Mouse (Mus musculus): ENCODE measurements around the gene Arhgap40. TPM values are rescaled to one million over a fixed set of nuclear protein-coding genes. Genes with fewer than 3 reads are reported as not detected.
A peak's percentile ranks its signal among the peaks of the same experiment; 100 is the strongest.

Gene Arhgap40
- polyA plus RNA-seq, 1 experiment from 2014 or later = not detected

DNA sequence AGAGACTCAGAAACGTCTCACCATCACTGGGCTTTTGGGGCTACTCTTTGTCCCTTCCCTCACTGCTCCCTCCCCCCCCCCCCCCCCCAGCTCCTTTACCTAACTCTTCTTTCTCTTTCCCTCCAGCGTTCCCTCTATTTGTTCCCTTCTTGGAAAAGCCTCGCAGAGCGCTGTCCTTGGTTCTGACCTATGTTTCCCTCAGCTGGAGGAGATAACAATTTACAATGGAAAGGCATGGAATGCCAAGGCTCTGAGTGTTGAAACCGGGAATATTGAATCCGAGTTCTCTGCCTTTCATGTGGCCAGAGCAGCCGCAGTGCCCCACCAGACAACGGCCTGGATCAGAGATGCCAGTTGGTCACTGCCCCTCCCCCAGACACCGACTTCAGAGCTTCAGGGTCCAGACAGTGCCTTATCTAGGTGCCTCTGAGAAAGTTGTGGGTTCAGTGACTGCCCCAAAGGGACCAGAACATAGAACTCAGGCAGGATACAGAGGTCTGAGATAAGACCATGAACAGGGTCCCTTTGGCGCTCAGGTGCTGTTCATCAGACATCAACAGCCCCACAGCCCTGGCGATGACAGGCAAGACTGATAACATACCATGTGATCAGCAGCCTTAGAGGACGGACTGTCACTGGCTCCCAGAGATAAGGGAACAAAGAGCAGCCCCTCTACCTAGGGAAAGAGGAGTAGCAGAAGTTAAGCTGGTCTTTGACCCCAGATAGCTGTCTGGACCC is 72.2 kb downstream of the Arhgap40 start:
- Histone ChIP-seq H3K27me3 (ENCODE audit: control insufficient read depth, insufficient read depth, low read length) (peaks cover 8% of the 10 kb centered on the region; the same call in 1 of the 2 replicates), H3K9me3 (replicated peaks; ENCODE audit: control insufficient read depth, low read length) (no peaks in the 10 kb centered on the region), H3K9ac (ENCODE audit: low read depth, low read length) (no peak overlapping the region), H3K36me3 (ENCODE audit: control insufficient read depth, insufficient read depth, low read length) (no peaks in the 10 kb centered on the region), H3K4me1 (ENCODE audit: control insufficient read depth, insufficient read depth, low read length) (peaks cover 6% of the 10 kb centered on the region; the same call in 1 of the 2 replicates), H3K27ac (ENCODE audit: low read depth, low read length) (no peak overlapping the region), H3K4me2 (no peak overlapping the region; the same call in 1 of the 2 replicates), H3K4me3 (ENCODE audit: low read depth, low read length) (no peak overlapping the region)
- ATAC-seq (replicated peaks; ENCODE audit: insufficient number of reproducible peaks, low FRiP score, low TSS enrichment) = peak; percentile 89
- WGBS (ENCODE audit: insufficient replicate concordance) = 4% methylated on average over 12 of the region's 12 CpGs

GRCm38 (mm10) chr2:158588524-158589271 is 76.1 kb downstream of the Arhgap40 start:
- Histone ChIP-seq H3K4me3 (ENCODE audit: low read depth, low read length) (no peak overlapping the region), H3K27ac (ENCODE audit: low read depth, low read length) (no peak overlapping the region), H3K9me3 (replicated peaks; ENCODE audit: control insufficient read depth, low read length) (no peaks in the 10 kb centered on the region), H3K4me2 (no peak overlapping the region), H3K36me3 (ENCODE audit: control insufficient read depth, insufficient read depth, low read length) (no peaks in the 10 kb centered on the region), H3K27me3 (ENCODE audit: control insufficient read depth, insufficient read depth, low read length) (0 out of 2 replicates have a peak, but pooled peaks cover 4% of the 10 kb centered on the region), H3K9ac (ENCODE audit: low read depth, low read length) (no peak overlapping the region), H3K4me1 (ENCODE audit: control insufficient read depth, insufficient read depth, low read length) (peaks cover 6% of the 10 kb centered on the region; the same call in 1 of the 2 replicates)
- ATAC-seq (replicated peaks; ENCODE audit: insufficient number of reproducible peaks, low FRiP score, low TSS enrichment) = no peak
- 60% methylated on average over 8 of the region's 8 CpGs for WGBS (ENCODE audit: insufficient replicate concordance)

DNA sequence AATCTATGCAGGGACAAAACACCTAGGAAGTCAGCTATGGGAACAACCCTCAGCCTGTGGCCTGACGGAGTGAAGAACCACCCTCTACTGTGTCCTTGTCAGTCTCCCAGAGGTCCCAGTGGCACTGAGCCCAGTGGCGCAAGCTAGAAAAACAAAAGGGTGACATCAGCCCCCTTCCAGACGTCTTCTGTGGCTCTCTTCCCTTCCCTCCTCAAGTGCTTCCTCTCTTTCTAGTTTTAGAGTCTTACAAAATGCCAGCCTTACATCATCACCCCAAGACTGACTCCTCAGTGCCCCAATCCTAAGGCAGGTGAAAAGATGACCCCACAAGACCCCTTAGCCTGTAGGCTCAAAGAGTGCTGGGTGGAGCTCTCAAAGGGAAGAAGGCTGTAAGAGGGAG is 77.9 kb downstream of the Arhgap40 start:
- no peak for ATAC-seq (replicated peaks; ENCODE audit: insufficient number of reproducible peaks, low FRiP score, low TSS enrichment)

DNA sequence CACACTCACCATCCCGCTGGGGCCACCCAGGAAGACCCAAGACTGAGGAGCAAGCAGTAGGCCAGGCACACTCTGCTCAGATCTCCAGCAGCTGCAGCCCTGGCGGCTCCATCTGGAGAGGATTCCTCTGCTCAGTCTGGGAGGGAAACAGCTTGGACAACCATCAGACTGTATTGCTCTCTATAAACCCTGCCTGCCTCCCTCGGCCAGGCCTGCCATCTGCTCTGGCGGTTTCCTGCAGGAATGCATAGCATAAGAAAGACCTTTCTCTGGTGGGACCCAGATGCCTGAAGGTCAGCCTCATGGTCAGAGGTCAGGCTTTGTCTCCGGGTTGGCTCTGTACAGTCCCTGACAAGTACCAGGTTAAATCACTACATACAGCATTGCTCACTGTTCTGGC is 78.7 kb downstream of the Arhgap40 start:
- Histone ChIP-seq H3K9ac (ENCODE audit: low read depth, low read length) (no peak overlapping the region), H3K27me3 (ENCODE audit: control insufficient read depth, insufficient read depth, low read length) (peaks cover 14% of the 10 kb centered on the region), H3K36me3 (ENCODE audit: control insufficient read depth, insufficient read depth, low read length) (no peaks in the 10 kb centered on the region), H3K4me2 (no peak overlapping the region), H3K4me1 (ENCODE audit: control insufficient read depth, insufficient read depth, low read length) (no peaks in the 10 kb centered on the region), H3K9me3 (replicated peaks; ENCODE audit: control insufficient read depth, low read length) (no peaks in the 10 kb centered on the region), H3K4me3 (ENCODE audit: low read depth, low read length) (no peak overlapping the region), H3K27ac (ENCODE audit: low read depth, low read length) (no peak overlapping the region)
- WGBS (ENCODE audit: insufficient replicate concordance) = 43% methylated on average over 5 of the region's 5 CpGs
- no peak for ATAC-seq (replicated peaks; ENCODE audit: insufficient number of reproducible peaks, low FRiP score, low TSS enrichment)

More for the DNA sequence above, 77.9 kb downstream of the Arhgap40 start:
- Histone ChIP-seq H3K27me3 (ENCODE audit: control insufficient read depth, insufficient read depth, low read length) (peaks cover 10% of the 10 kb centered on the region), H3K27ac (ENCODE audit: low read depth, low read length) (no peak overlapping the region), H3K4me2 (no peak overlapping the region), H3K36me3 (ENCODE audit: control insufficient read depth, insufficient read depth, low read length) (no peaks in the 10 kb centered on the region), H3K4me1 (ENCODE audit: control insufficient read depth, insufficient read depth, low read length) (no peaks in the 10 kb centered on the region), H3K9ac (ENCODE audit: low read depth, low read length) (no peak overlapping the region), H3K4me3 (ENCODE audit: low read depth, low read length) (no peak overlapping the region), H3K9me3 (replicated peaks; ENCODE audit: control insufficient read depth, low read length) (no peaks in the 10 kb centered on the region)
- 58% methylated on average over 3 of the region's 3 CpGs for WGBS (ENCODE audit: insufficient replicate concordance)

DNA sequence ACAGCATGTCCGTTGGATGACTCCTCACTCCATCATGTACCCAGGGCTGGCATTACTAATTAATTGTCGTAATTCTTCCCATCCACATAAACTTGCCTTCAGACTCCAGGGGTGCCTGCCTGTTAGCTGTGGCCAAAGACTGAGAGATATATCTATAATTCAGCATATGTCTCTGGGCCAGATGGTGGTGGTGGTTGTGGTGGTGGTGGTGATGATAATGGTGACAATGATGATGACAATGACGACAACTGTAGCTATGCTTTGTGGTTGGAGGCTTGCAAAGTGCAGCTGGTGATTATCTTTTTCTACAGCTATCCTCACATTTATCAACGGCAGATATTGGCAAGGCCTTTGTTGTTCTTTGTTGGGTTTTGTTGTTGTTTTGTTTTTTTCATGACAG is 80.8 kb downstream of the Arhgap40 start:
- no peaks in the 10 kb centered on the region for H3K4me1 ChIP-seq (ENCODE audit: control insufficient read depth, insufficient read depth, low read length)
- no peak overlapping the region for H3K4me2 ChIP-seq
- no peaks in the 10 kb centered on the region for H3K36me3 ChIP-seq (ENCODE audit: control insufficient read depth, insufficient read depth, low read length)
- H3K27me3 ChIP-seq (ENCODE audit: control insufficient read depth, insufficient read depth, low read length) = peaks cover 13% of the 10 kb centered on the region
- no peak for ATAC-seq (replicated peaks; ENCODE audit: insufficient number of reproducible peaks, low FRiP score, low TSS enrichment)
- H3K4me3 ChIP-seq (ENCODE audit: low read depth, low read length) = no peak overlapping the region
- no peak overlapping the region for H3K9ac ChIP-seq (ENCODE audit: low read depth, low read length)
- 73% methylated on average over 4 of the region's 4 CpGs for WGBS (ENCODE audit: insufficient replicate concordance)
- H3K27ac ChIP-seq (ENCODE audit: low read depth, low read length) = no peak overlapping the region
- no peaks in the 10 kb centered on the region for H3K9me3 ChIP-seq (replicated peaks; ENCODE audit: control insufficient read depth, low read length)

GRCm38 (mm10) chr2:158595103-158595502 is 82.5 kb downstream of the Arhgap40 start:
- no peak overlapping the region for H3K9ac ChIP-seq (ENCODE audit: low read depth, low read length)
- peaks cover 12% of the 10 kb centered on the region for H3K27me3 ChIP-seq (ENCODE audit: control insufficient read depth, insufficient read depth, low read length)
- no peak for ATAC-seq (replicated peaks; ENCODE audit: insufficient number of reproducible peaks, low FRiP score, low TSS enrichment)
- H3K4me3 ChIP-seq (ENCODE audit: low read depth, low read length) = no peak overlapping the region
- H3K9me3 ChIP-seq (replicated peaks; ENCODE audit: control insufficient read depth, low read length) = no peaks in the 10 kb centered on the region
- H3K36me3 ChIP-seq (ENCODE audit: control insufficient read depth, insufficient read depth, low read length) = no peaks in the 10 kb centered on the region
- no peak overlapping the region for H3K4me2 ChIP-seq
- no peaks in the 10 kb centered on the region for H3K4me1 ChIP-seq (ENCODE audit: control insufficient read depth, insufficient read depth, low read length)
- 2% methylated on average over 12 of the region's 12 CpGs for WGBS (ENCODE audit: insufficient replicate concordance)
- no peak overlapping the region for H3K27ac ChIP-seq (ENCODE audit: low read depth, low read length)

- H3K4me1 ChIP-seq (ENCODE audit: control insufficient read depth, insufficient read depth, low read length) = no peaks in the 10 kb centered on the region
- no peak for ATAC-seq (replicated peaks; ENCODE audit: insufficient number of reproducible peaks, low FRiP score, low TSS enrichment)
- H3K4me3 ChIP-seq (ENCODE audit: low read depth, low read length) = no peak overlapping the region
- no peak overlapping the region for H3K4me2 ChIP-seq
- 23% methylated on average over 7 of the region's 7 CpGs for whole genome bisulfite sequencing (ENCODE audit: insufficient replicate concordance)
- no peaks in the 10 kb centered on the region for H3K9me3 ChIP-seq (replicated peaks; ENCODE audit: control insufficient read depth, low read length)
- H3K27ac ChIP-seq (ENCODE audit: low read depth, low read length) = no peak overlapping the region
- no peaks in the 10 kb centered on the region for H3K36me3 ChIP-seq (ENCODE audit: control insufficient read depth, insufficient read depth, low read length)
- peaks cover 12% of the 10 kb centered on the region for H3K27me3 ChIP-seq (ENCODE audit: control insufficient read depth, insufficient read depth, low read length)
- no peak overlapping the region for H3K9ac ChIP-seq (ENCODE audit: low read depth, low read length)
Measured at GRCm38 (mm10) chr2:158595577-158595976, 83.0 kb downstream of the Arhgap40 start.

GRCm38 (mm10) chr2:158596803-158597202 is 84.2 kb downstream of the Arhgap40 start:
- no peak overlapping the region for H3K27ac ChIP-seq (ENCODE audit: low read depth, low read length)
- 39% methylated on average over 1 of the region's 1 CpGs for WGBS (ENCODE audit: insufficient replicate concordance)
- ATAC-seq (replicated peaks; ENCODE audit: insufficient number of reproducible peaks, low FRiP score, low TSS enrichment) = no peak
- H3K4me2 ChIP-seq = no peak overlapping the region
- no peaks in the 10 kb centered on the region for H3K9me3 ChIP-seq (replicated peaks; ENCODE audit: control insufficient read depth, low read length)
- no peak overlapping the region for H3K9ac ChIP-seq (ENCODE audit: low read depth, low read length)
- H3K27me3 ChIP-seq (ENCODE audit: control insufficient read depth, insufficient read depth, low read length) = peaks cover 12% of the 10 kb centered on the region
- H3K4me3 ChIP-seq (ENCODE audit: low read depth, low read length) = no peak overlapping the region
- no peaks in the 10 kb centered on the region for H3K4me1 ChIP-seq (ENCODE audit: control insufficient read depth, insufficient read depth, low read length)
- no peaks in the 10 kb centered on the region for H3K36me3 ChIP-seq (ENCODE audit: control insufficient read depth, insufficient read depth, low read length)
